Mouse (Mus musculus) intestine, postnatal 0 days (tissue): Measurements from ENCODE around the gene Ppm1e. TPM values are rescaled to one million over a fixed set of nuclear protein-coding genes. Genes with fewer than 3 reads are reported as not detected.

Experiments
- ATAC-seq: fragments of 200-750 bp; cut with Nextera tagmentation; 2 replicates; pipeline ENCODE4 v1.8.0; 2017; ENCODE audit warnings: mild to moderate bottlenecking, moderate TSS enrichment, moderate library complexity
- H3K27ac ChIP-seq: fragments of 300-500 bp; sonication (generic); 2 replicates; pipeline ENCODE4 v1.5.1; 2014; ENCODE audit warnings: mild to moderate bottlenecking, low read depth, low read length, moderate library complexity
- H3K27me3 ChIP-seq: fragments of 300-500 bp; sonication (generic); replicated peaks from 2 replicates; pipeline ENCODE4 v1.6.1; 2014; ENCODE audit warnings: low read length, mixed read lengths; ENCODE audit not compliant: control insufficient read depth, insufficient read depth
- H3K36me3 ChIP-seq: fragments of 300-500 bp; sonication (generic); 2 replicates; pipeline ENCODE4 v1.6.1; 2014; ENCODE audit warnings: mild to moderate bottlenecking, moderate library complexity; ENCODE audit not compliant: control insufficient read depth, insufficient read depth
- H3K4me1 ChIP-seq: fragments of 300-500 bp; sonication (generic); replicated peaks from 2 replicates; pipeline ENCODE4 v1.6.1; 2014; ENCODE audit warnings: antibody characterized with exemption, low read length, mixed read lengths; ENCODE audit not compliant: control insufficient read depth, insufficient read depth
- H3K4me2 ChIP-seq: fragments of 300-500 bp; sonication (generic); replicated peaks from 2 replicates; pipeline ENCODE4 v1.6.1; 2014; ENCODE audit warnings: low read depth, mild to moderate bottlenecking, moderate library complexity
- H3K4me3 ChIP-seq: fragments of 300-500 bp; sonication (generic); 2 replicates; pipeline ENCODE4 v1.5.1; 2014; ENCODE audit warnings: low read depth, low read length
- H3K9ac ChIP-seq: fragments of 300-500 bp; sonication (generic); 2 replicates; pipeline ENCODE4 v1.6.1; 2014; ENCODE audit warnings: mild to moderate bottlenecking, low read depth, low read length
- H3K9me3 ChIP-seq: fragments of 300-500 bp; sonication (generic); 2 replicates; pipeline ENCODE4 v1.6.1; 2016; ENCODE audit warnings: mixed run types; ENCODE audit not compliant: control insufficient read depth
- CTCF ChIP-seq: sonication (generic); IDR thresholded peaks from 2 replicates; pipeline ENCODE4 v1.5.1; 2016; ENCODE audit warnings: low read depth, mild to moderate bottlenecking, control low read depth, antibody characterized with exemption, moderate library complexity
- WGBS: fragments of 180-500 bp; shearing (Covaris S2); extraction: QIAGEN DNeasy Blood & Tissue Kit; methylation state at CpG from one replicate; pipeline ENCODE4 v1.1.7; 2014; 5-methylcytosine and 5-hydroxymethylcytosine counted together
- polyA plus RNA-seq: library from polyadenylated mRNA; unstranded; fragments of >200 nt; fragmentation: Nextera tagmentation; extraction: Ambion mirVana; gene quantifications from 2 replicates; pipeline ENCODE4 v1.2.1, GENCODE M21; 2015

Gene Ppm1e
- polyA plus RNA-seq, 1 experiment from 2014 or later = 1.4 TPM

- Histone ChIP-seq H3K4me3 (no peak overlapping the region), H3K4me1 (no peaks in the 10 kb centered on the region), H3K27ac (no peak overlapping the region), H3K27me3 (no peaks in the 10 kb centered on the region), H3K36me3 (no peaks in the 10 kb centered on the region), H3K9ac (no peak overlapping the region), H3K9me3 (no peaks in the 10 kb centered on the region), H3K4me2 (no peak overlapping the region)
- 75% methylated on average over 4 of the region's 4 CpGs for WGBS
- ATAC-seq = no peak
- no peak for TF ChIP-seq CTCF
Observed at GRCm38 (mm10) chr11:87240833-87241215, 118.0 kb downstream of the Ppm1e start.

GRCm38 (mm10) chr11:87240141-87240832 is 118.5 kb downstream of the Ppm1e start:
- no peak for ATAC-seq
- Histone ChIP-seq H3K27ac (no peak overlapping the region), H3K36me3 (no peaks in the 10 kb centered on the region), H3K27me3 (no peaks in the 10 kb centered on the region), H3K9me3 (no peaks in the 10 kb centered on the region), H3K9ac (no peak overlapping the region), H3K4me1 (no peaks in the 10 kb centered on the region), H3K4me3 (no peak overlapping the region), H3K4me2 (no peak overlapping the region)
- no peak for TF ChIP-seq CTCF
- 82% methylated on average over 15 of the region's 15 CpGs for WGBS

- Histone ChIP-seq H3K9me3 (no peaks in the 10 kb centered on the region), H3K9ac (no peak overlapping the region), H3K4me2 (no peak overlapping the region), H3K27me3 (no peaks in the 10 kb centered on the region), H3K27ac (no peak overlapping the region), H3K4me3 (no peak overlapping the region), H3K4me1 (no peaks in the 10 kb centered on the region), H3K36me3 (no peaks in the 10 kb centered on the region)
- WGBS = 86% methylated on average over 7 of the region's 7 CpGs
- no peak for ATAC-seq
- TF ChIP-seq CTCF = no peak
Observed at GRCm38 (mm10) chr11:87238891-87239530, 119.8 kb downstream of the Ppm1e start.

GRCm38 (mm10) chr11:87235486-87235872 is 123.3 kb downstream of the Ppm1e start:
- ATAC-seq = no peak
- H3K27ac ChIP-seq = no peak overlapping the region
- H3K27me3 ChIP-seq = no peaks in the 10 kb centered on the region
- 67% methylated on average over 5 of the region's 5 CpGs for whole genome bisulfite sequencing
- H3K4me3 ChIP-seq = no peak overlapping the region
- H3K4me1 ChIP-seq = no peaks in the 10 kb centered on the region
- H3K9me3 ChIP-seq = no peaks in the 10 kb centered on the region
- H3K9ac ChIP-seq = no peak overlapping the region
- no peak overlapping the region for H3K4me2 ChIP-seq
- no peaks in the 10 kb centered on the region for H3K36me3 ChIP-seq
- no peak for TF ChIP-seq CTCF

- no peak overlapping the region for H3K27ac ChIP-seq
- no peak overlapping the region for H3K9ac ChIP-seq
- H3K4me1 ChIP-seq = no peaks in the 10 kb centered on the region
- H3K9me3 ChIP-seq = no peaks in the 10 kb centered on the region
- H3K4me2 ChIP-seq = no peak overlapping the region
- TF ChIP-seq CTCF = no peak
- ATAC-seq = no peak
- 88% methylated on average over 12 of the region's 12 CpGs for WGBS
- no peaks in the 10 kb centered on the region for H3K27me3 ChIP-seq
- no peaks in the 10 kb centered on the region for H3K36me3 ChIP-seq
- no peak overlapping the region for H3K4me3 ChIP-seq
Observed at GRCm38 (mm10) chr11:87234743-87235485, 123.9 kb downstream of the Ppm1e start.

GRCm38 (mm10) chr11:87233377-87233776 is 125.4 kb downstream of the Ppm1e start:
- Histone ChIP-seq H3K9me3 (no peaks in the 10 kb centered on the region), H3K9ac (no peak overlapping the region), H3K4me1 (no peaks in the 10 kb centered on the region), H3K4me2 (no peak overlapping the region), H3K36me3 (no peaks in the 10 kb centered on the region), H3K27me3 (no peaks in the 10 kb centered on the region), H3K4me3 (no peak overlapping the region), H3K27ac (no peak overlapping the region)
- TF ChIP-seq CTCF = no peak
- 86% methylated on average over 5 of the region's 5 CpGs for WGBS
- no peak for ATAC-seq
